Mouse (Mus musculus) liver, embryonic 14 days (tissue): ENCODE measurements around the gene Acbd6. TPM values are rescaled to one million over a fixed set of nuclear protein-coding genes. Genes with fewer than 3 reads are reported as not detected.

ENCODE experiments used
- polyA plus RNA-seq: library from polyadenylated mRNA; depleted of rRNA; stranded (reverse); fragments of >200 nt; gene quantifications from 2 replicates; pipeline ENCODE4 v1.2.3, GENCODE M21; 2012; rRNA removed

Acbd6 gene
- polyA plus RNA-seq = 33.7 and 37.3 TPM in 2 replicates

DNA sequence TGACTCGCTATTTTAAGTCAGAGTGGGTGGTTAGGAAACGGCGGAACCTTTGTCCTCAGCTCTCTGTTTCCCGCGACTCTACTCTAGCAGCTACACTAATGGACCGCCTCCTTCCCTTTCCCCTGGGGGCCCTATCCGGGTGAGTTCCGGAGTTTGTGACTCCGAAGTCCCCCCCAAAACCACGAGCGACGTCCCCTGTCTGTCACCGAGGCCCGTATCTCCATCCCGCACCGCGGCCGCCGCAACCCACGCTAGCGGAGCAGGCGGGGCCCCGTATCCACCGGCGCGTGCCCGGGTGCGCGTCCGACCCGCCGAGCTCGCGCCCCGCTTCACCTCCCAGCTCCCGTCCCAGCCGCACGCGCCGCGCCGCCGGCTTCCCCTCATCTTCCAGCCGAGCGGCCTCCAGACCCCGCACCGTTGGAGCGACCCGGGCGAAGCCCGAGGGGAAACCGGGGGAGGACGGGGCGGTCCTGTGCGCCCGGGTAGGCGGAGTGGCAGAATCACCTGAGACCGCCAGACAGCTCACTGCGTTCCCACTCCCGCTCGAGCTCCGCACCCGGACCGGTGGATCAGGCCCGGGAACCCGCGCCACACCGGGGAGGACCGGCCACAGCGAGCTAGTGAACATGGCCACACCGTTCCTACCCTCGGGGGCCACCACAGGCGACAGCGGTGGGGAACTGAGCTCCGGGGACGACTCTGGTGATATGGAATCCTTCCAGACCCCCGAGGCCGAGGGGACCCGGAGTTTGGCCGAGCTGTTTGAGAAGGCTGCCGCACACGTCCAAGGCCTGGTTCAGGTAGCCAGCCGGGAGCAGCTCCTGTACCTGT lies at the start of gene Acbd6:
Gene Acbd6 (plus strand): TSS at position 109 of the 831 bp plus-strand sequence.

Other genes with a start within 250 kb of the Acbd6 start
- gene Xpr1, start 140.7 kb upstream of the Acbd6 start, polyA plus RNA-seq = 4.2 and 4.7 TPM in 2 replicates
- gene Lhx4, start 193.6 kb downstream of the Acbd6 start, polyA plus RNA-seq = not detected in 2 replicates